Mouse (Mus musculus) neural tube, embryonic 11.5 days (tissue): ENCODE measurements at regions not wholly inside any gene's neighbourhood (a gene's known extent, or its start where the extent isn't known, plus 50 kb on each side); places are given as distances from the start of the nearest gene placed in this dataset.

Experiments used
- ATAC-seq: fragments of 200-750 bp; cut with Nextera tagmentation; 2 replicates; pipeline ENCODE4 v1.8.0; 2017; ENCODE audit warnings: moderate number of reproducible peaks, mild to moderate bottlenecking, moderate TSS enrichment, moderate library complexity; ENCODE audit not compliant: insufficient read depth, low FRiP score, low TSS enrichment
- DNase-seq: peaks from one replicate; pipeline ENCODE4 v3.0.0-alpha.2; 2015; ENCODE audit warnings: low spot score
- H3K27ac ChIP-seq: fragments of 300-500 bp; sonication (generic); 2 replicates; pipeline ENCODE4 v1.5.1; 2014; ENCODE audit warnings: low read depth, mild to moderate bottlenecking, low read length
- H3K27me3 ChIP-seq: fragments of 300-500 bp; sonication (generic); 2 replicates; pipeline ENCODE4 v1.6.1; 2014; ENCODE audit warnings: mild to moderate bottlenecking, low read length, mixed read lengths; ENCODE audit not compliant: control insufficient read depth, insufficient read depth
- H3K36me3 ChIP-seq: fragments of 300-500 bp; sonication (generic); 2 replicates; pipeline ENCODE4 v1.6.1; 2014; ENCODE audit warnings: mild to moderate bottlenecking, low read length, moderate library complexity, mixed read lengths; ENCODE audit not compliant: control insufficient read depth, insufficient read depth
- H3K4me1 ChIP-seq: fragments of 300-500 bp; sonication (generic); 2 replicates; pipeline ENCODE4 v1.6.1; 2014; ENCODE audit warnings: low read length, mixed read lengths; ENCODE audit not compliant: control insufficient read depth, insufficient read depth
- H3K4me2 ChIP-seq: fragments of 300-500 bp; sonication (generic); 2 replicates; pipeline ENCODE4 v1.6.1; 2014; ENCODE audit warnings: low read depth, mild to moderate bottlenecking, moderate library complexity
- H3K4me3 ChIP-seq: fragments of 300-500 bp; sonication (generic); 2 replicates; pipeline ENCODE4 v1.5.1; 2014; ENCODE audit warnings: low read depth, low read length
- H3K9ac ChIP-seq: fragments of 300-500 bp; sonication (generic); 2 replicates; pipeline ENCODE4 v1.6.1; 2014; ENCODE audit warnings: mild to moderate bottlenecking, low read length
- H3K9me3 ChIP-seq: fragments of 300-500 bp; sonication (generic); 2 replicates; pipeline ENCODE4 v1.6.1; 2016; ENCODE audit warnings: low read length; ENCODE audit not compliant: control insufficient read depth
- WGBS: fragments of 180-500 bp; shearing (Covaris S2); extraction: QIAGEN DNeasy Blood & Tissue Kit; methylation state at CpG from one replicate; pipeline ENCODE4 v1.1.7; 2014; 5-methylcytosine and 5-hydroxymethylcytosine counted together

DNA sequence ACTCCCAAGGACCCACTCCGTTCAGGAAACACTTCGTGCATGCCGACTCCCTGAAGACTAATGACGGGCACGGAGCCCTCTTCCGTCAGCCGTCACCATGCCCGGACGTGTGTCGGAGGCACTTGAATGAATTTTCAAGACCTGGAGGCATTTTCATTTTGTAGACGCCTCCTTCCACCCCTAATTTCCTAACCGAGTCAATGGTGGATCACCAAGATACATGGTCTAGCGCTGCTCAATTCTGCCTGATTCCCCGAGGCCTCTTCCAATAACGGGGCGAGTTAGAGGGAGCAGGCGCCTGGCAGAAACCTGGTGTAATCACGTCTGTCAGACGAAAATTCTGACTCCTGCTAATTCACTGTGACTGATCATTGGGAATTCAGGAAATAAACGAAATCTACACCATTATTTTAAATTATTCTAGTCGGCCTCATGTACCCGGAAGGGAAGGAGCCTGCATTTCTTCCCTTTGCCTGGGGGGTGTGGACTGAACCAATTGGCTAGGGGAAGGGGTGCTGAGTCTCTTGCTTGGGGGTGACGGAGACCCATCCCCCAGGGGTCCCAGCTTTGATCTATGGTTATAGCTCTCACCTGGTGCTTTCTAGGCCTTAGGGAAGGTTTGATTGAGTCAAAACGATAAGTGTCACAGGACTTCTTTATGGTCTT, 349.4 kb upstream of the Kazn start:
- Histone ChIP-seq H3K27ac (peak overlapping the region; percentile 39; the same call in 1 of the 2 replicates), H3K9ac (no peak overlapping the region), H3K4me3 (no peak overlapping the region), H3K36me3 (no peaks in the 10 kb centered on the region), H3K27me3 (no peaks in the 10 kb centered on the region), H3K9me3 (no peaks in the 10 kb centered on the region), H3K4me1 (no peaks in the 10 kb centered on the region), H3K4me2 (no peak overlapping the region)
- peak; percentile 46 for DNase-seq
- ATAC-seq, result peak; percentile 59; the same call in 1 of the 2 replicates
- WGBS, result 63% methylated on average over 24 of the region's 24 CpGs

DNA sequence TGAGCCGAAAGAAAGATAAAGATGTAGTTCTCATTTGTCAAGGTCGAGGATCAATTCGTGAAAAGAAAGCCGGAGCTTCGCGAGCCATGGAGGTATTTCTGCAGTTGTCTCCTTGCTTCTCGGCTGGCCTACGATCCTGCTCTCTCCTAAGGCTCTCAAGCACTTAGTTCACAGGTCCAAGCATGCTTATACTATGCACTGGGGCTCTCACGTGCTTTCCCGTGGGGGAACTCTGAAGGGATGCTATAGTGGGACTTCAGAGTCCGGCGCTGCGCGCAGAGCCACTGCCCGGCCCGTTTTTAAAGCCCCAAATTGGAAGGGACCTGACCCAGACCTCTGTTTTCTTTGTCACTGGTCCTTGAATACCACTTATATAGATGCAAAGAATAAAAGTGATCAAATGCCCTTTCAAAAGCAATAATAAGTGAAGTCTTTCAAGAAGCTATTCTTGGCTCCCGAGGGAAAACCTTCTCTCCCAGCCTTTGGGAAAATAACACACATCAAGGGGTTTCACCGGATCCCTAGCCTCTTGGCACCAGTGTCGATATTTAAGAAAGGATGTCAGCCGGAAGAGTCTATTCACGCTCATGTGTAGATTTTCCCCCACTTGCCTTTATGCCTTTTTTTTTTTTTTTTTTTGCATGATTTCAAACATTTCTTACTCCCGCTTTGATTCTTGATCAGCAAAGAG, 348.3 kb upstream of the Kazn start:
- no peaks in the 10 kb centered on the region for H3K9me3 ChIP-seq
- no peak overlapping the region for H3K4me2 ChIP-seq
- no peak overlapping the region for H3K9ac ChIP-seq
- no peaks in the 10 kb centered on the region for H3K4me1 ChIP-seq
- H3K27ac ChIP-seq, result no peak overlapping the region
- WGBS, result 78% methylated on average over 22 of the region's 22 CpGs
- ATAC-seq, result no peak
- H3K4me3 ChIP-seq, result no peak overlapping the region
- no peaks in the 10 kb centered on the region for H3K36me3 ChIP-seq
- no peaks in the 10 kb centered on the region for H3K27me3 ChIP-seq
- DNase-seq, result no peak

- Histone ChIP-seq H3K9me3 (no peaks in the 10 kb centered on the region), H3K27me3 (no peaks in the 10 kb centered on the region), H3K9ac (no peak overlapping the region), H3K4me3 (no peak overlapping the region), H3K27ac (no peak overlapping the region), H3K36me3 (no peaks in the 10 kb centered on the region), H3K4me2 (no peak overlapping the region), H3K4me1 (peaks cover 7% of the 10 kb centered on the region; the same call in 1 of the 2 replicates)
- DNase-seq (peak; percentile 9), ATAC-seq (no peak)
- 55% methylated on average over 4 of the region's 4 CpGs for WGBS
Measured at GRCm38 (mm10) chr4:142578536-142578935, 339.3 kb upstream of the Kazn start.

DNA sequence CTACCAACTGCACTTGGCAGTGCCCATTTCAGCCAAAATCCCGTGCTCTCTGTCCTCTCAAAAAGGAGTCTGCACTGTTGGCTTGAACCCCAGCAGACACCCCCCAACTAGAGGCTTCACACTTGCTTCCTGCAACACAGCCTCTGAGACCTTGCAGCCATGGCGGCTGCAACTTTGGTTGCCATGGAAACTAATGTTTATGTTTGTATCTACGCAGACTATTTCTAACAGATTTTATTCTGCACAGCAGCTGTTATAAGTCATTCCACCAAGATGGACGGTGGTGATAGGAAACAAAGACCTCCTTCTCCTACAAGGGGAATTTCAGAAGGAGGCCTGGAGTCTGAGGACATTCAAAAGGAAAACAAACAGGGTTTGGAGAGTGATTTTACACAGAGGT, 338.3 kb upstream of the Kazn start:
- Histone ChIP-seq H3K27me3 (no peaks in the 10 kb centered on the region), H3K4me1 (peaks cover 7% of the 10 kb centered on the region; the same call in 1 of the 2 replicates), H3K36me3 (no peaks in the 10 kb centered on the region), H3K4me3 (no peak overlapping the region), H3K4me2 (no peak overlapping the region), H3K9ac (no peak overlapping the region), H3K9me3 (no peaks in the 10 kb centered on the region), H3K27ac (no peak overlapping the region)
- DNase-seq (peak; percentile 15), ATAC-seq (no peak)
- WGBS, result 41% methylated on average over 4 of the region's 4 CpGs

- no peaks in the 10 kb centered on the region for H3K9me3 ChIP-seq
- no peaks in the 10 kb centered on the region for H3K27me3 ChIP-seq
- no peak overlapping the region for H3K27ac ChIP-seq
- ATAC-seq (no peak), DNase-seq (no peak)
- H3K4me2 ChIP-seq, result no peak overlapping the region
- peaks cover 7% of the 10 kb centered on the region; the same call in 1 of the 2 replicates for H3K4me1 ChIP-seq
- H3K4me3 ChIP-seq, result no peak overlapping the region
- no peaks in the 10 kb centered on the region for H3K36me3 ChIP-seq
- 70% methylated on average over 1 of the region's 1 CpGs for WGBS
- no peak overlapping the region for H3K9ac ChIP-seq
Measured at GRCm38 (mm10) chr4:142574528-142574927, 335.3 kb upstream of the Kazn start.

- Histone ChIP-seq H3K4me3 (no peak overlapping the region), H3K27me3 (no peaks in the 10 kb centered on the region), H3K4me2 (no peak overlapping the region), H3K9me3 (no peaks in the 10 kb centered on the region), H3K9ac (no peak overlapping the region), H3K36me3 (no peaks in the 10 kb centered on the region), H3K4me1 (no peaks in the 10 kb centered on the region), H3K27ac (no peak overlapping the region)
- DNase-seq (no peak), ATAC-seq (no peak)
- 86% methylated on average over 7 of the region's 7 CpGs for WGBS
Measured at GRCm38 (mm10) chr4:142570712-142571111, 331.5 kb upstream of the Kazn start.

- peak; percentile 1 for DNase-seq
Measured at GRCm38 (mm10) chr4:142568556-142568955, 329.4 kb upstream of the Kazn start.

GRCm38 (mm10) chr4:142554716-142555115, 315.5 kb upstream of the Kazn start:
- 64% methylated on average over 3 of the region's 3 CpGs for WGBS
- DNase-seq (no peak), ATAC-seq (no peak)
- no peak overlapping the region for H3K27ac ChIP-seq
- H3K9me3 ChIP-seq, result no peaks in the 10 kb centered on the region
- H3K4me3 ChIP-seq, result no peak overlapping the region
- no peaks in the 10 kb centered on the region for H3K4me1 ChIP-seq
- no peaks in the 10 kb centered on the region for H3K36me3 ChIP-seq
- no peak overlapping the region for H3K4me2 ChIP-seq
- H3K27me3 ChIP-seq, result no peaks in the 10 kb centered on the region
- no peak overlapping the region for H3K9ac ChIP-seq

More at GRCm38 (mm10) chr4:142568556-142568955, 329.4 kb upstream of the Kazn start:
- no peak overlapping the region for H3K4me2 ChIP-seq
- H3K9me3 ChIP-seq, result no peaks in the 10 kb centered on the region
- H3K27me3 ChIP-seq, result no peaks in the 10 kb centered on the region
- no peak overlapping the region for H3K4me3 ChIP-seq
- H3K4me1 ChIP-seq, result no peaks in the 10 kb centered on the region
- no peak for ATAC-seq
- no peak overlapping the region for H3K27ac ChIP-seq
- no peak overlapping the region for H3K9ac ChIP-seq
- H3K36me3 ChIP-seq, result no peaks in the 10 kb centered on the region
- 85% methylated on average over 6 of the region's 6 CpGs for WGBS

DNA sequence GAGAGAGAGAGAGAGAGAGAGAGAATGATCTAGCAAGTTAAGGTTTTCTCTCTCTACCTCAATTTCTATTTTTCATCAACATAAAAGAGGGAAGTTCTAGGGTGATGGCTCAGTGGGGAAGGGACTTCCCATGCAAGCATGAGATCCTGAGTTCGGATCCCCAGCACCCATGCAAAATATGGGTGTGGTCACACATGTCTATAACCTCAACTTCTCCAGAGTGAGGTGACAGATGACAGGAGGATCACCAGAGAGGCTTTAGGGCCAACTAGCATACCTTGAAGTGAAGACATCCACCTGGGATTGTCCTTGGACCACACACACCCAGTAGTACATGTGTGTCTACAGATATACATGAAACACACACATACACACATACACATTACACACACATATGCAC, 306.7 kb upstream of the Kazn start:
- no peaks in the 10 kb centered on the region for H3K9me3 ChIP-seq
- H3K27me3 ChIP-seq, result no peaks in the 10 kb centered on the region
- DNase-seq (no peak), ATAC-seq (no peak)
- H3K36me3 ChIP-seq, result no peaks in the 10 kb centered on the region
- H3K4me3 ChIP-seq, result no peak overlapping the region
- WGBS, result 88% methylated on average over 1 of the region's 1 CpGs
- H3K27ac ChIP-seq, result no peak overlapping the region
- no peaks in the 10 kb centered on the region for H3K4me1 ChIP-seq
- no peak overlapping the region for H3K4me2 ChIP-seq
- H3K9ac ChIP-seq, result no peak overlapping the region
